Mouse (Mus musculus): Measurements from ENCODE around the gene Arf3.

DNA sequence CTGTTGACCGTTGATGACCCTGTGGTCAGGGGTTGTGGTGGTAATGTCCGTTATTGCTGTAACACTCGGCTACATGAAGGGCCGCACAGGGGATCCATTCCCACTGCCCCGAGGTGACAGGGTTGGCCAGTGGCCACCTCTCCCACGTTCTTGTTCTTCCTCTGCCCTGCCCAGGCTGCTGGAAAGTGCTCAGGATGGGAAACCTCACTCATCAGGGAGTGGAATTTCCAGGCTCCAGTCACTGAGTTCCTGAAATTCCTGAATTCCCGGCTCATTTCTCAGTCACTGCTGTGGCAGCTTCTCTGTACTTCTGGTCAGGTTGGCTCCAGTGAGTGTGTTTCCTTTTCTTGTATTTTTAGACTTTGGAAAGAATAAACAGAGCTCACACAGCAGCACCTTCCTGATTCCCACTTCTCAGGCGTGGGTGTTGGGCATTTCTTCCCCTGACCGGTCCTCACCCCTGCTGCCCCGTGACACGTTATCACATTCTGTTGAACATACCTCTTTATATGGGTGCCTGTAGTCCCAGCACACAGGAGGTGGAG is 70.8 kb downstream of the Arf3 start:
- TF ChIP-seq NANOG (IDR thresholded peaks at IDR 0.05; ENCODE audit: borderline replicate concordance, low read length) (no peak), CTCF (conservative IDR thresholded peaks at IDR 0.05; ENCODE audit: low read length) (no peak)

Data from E14TG2a.4 (cell line).